Mouse (Mus musculus) spleen, postnatal 10 days (tissue): Measurements from ENCODE around the gene Gm45234.

ENCODE experiments used
- DNase-seq, 2 experiments: peaks; one replicate each; pipeline ENCODE4 v3.0.0; 2021 to 2022; ENCODE audit warnings: low spot score in 2 of 2

Gene Gm45234

DNA sequence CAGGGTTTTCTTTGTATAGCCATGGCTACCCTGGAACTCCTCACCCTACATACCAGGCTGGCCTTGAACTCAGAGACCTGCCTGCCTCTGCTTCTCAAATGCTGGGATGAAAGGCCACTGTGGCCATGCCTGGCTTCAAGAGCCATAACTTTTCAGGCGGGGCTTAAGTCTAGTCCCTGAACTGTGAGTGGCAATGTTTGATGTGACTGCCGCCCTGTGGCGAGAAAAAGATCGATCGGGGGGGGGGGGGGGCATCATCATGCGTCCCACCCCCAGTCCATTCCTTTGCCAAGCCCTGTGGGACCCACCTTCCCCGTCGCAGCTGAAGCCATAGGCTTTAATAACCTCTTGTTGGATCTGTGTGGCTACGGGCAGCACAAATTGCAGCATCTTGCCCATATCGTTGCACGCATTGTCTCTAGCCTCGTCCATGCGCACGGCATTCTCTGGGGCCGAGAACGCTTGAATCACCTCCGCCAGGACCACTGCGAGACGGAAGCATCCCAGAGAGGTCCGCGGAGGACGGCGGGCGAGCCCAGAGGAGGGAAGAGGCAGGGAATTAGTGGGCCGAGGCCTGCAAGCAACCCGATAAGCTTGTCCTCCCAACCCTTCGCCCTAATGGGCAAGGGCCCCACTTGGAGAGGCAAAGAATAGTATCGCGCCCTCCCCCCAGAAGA is 15.5 kb downstream of the Gm45234 start:
- no peak for DNase-seq

DNA sequence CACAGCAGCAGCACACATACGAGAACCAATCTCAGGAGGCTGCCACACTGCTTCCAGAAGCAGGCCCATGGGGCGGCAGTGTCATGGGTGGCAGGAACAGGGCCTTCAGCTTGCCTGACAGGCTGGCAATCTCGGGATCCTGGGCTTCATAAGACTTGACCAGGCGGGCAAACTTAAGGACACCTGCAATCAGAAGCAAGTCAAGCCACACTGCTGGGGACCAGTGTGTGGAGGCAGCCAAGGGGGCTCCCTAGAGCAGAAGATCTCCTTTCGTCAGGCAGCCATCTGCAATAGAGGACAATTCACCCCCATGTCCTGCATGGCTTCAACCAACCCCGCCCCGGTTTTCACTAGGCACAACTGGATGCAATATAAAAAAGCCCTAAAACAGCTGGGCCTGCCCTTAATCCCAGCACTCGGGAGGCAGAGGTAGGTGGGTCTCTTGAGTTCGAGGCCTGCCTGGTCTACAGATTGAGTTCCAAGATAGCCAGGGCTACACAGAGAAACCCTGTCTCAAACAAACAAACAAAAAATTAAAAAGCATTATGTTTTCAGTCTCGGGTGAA is 16.5 kb downstream of the Gm45234 start:
- no peak for DNase-seq

DNA sequence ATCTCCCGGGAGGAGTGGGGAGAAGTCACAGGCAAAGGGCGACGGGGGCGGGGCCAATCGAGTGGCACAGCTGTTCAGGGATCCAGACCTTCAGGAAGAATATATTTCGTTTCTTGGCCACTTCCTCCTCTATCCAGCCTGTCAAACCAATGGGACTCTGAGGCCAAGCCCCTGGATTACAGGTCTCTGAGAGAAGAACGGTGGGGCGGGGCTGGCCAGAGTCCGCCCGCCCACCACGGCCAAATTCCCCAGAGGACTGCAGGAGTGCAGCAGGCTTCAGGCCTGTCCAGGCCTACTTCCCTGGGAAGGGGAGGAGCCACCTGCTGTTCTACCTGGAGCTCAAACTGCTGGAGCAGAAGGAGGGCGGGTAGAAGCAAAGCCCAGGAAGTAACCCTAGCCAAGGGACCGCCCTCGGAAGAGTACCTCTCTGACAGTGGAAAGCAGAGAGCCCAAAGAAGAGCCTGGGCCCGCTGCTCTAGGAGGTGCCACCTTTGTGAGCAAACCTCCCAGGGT is 17.3 kb downstream of the Gm45234 start, which contains the start of gene Ptpn6:
Gene Ptpn6, minus strand, starts transcription at position 204 of the 513 bp plus-strand sequence.
- peak in 1 of 2 experiments; percentile 55 for DNase-seq

- no peak for DNase-seq
Measured at GRCm38 (mm10) chr6:124737040-124737439, 18.8 kb downstream of the Gm45234 start.

GRCm38 (mm10) chr6:124734417-124734816 is 21.4 kb downstream of the Gm45234 start:
- no peak for DNase-seq

GRCm38 (mm10) chr6:124732476-124733370 is 23.1 kb downstream of the Gm45234 start:
- peak; percentile 65 to 85 for DNase-seq

- no peak for DNase-seq
Measured at GRCm38 (mm10) chr6:124731038-124731437, 24.8 kb downstream of the Gm45234 start.

GRCm38 (mm10) chr6:124729850-124730705 is 25.7 kb downstream of the Gm45234 start:
- peak; percentile 36 to 47 for DNase-seq

GRCm38 (mm10) chr6:124728621-124729020 is 27.2 kb downstream of the Gm45234 start:
- no peak for DNase-seq

DNA sequence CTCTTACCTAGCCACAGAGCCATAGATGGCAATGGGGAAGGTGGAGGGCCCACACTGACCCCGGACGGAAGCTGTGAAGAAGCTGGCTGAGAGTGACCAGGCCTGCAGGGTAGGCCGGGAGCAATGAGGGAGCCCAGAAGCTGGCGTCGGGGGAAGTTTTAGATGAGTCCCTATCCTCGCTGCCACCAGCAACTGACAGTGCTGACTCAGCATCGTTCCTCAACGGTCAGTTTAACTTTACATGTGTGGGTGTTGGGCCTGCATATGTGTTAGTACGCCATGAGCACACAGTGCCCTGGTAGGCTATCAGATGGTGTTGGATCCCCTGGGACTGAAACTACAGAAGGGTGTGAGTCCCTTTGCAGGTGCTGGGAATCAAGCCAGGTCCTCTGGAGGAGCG is 31.3 kb downstream of the Gm45234 start:
- no peak for DNase-seq

DNA sequence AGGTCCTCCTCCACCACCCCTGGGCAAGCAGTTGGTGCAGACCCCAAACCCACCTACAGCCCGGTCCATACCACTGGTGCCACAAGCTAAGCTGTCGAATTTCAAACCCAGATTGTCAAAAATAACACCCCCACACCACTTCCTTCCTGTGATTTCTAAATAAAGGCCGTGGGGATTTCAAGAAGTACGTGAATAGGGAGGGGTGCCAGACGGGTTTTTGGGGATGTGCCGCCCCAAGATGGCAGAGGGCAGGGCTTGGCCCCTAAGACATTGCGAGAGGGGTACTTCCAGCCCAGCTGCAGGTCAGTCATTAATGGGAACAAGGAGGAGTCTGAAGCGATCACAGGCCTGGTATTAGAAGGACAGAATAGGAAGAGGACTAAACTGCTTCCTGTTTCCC is 32.3 kb downstream of the Gm45234 start:
- no peak for DNase-seq

GRCm38 (mm10) chr6:124722876-124723473 is 32.8 kb downstream of the Gm45234 start:
- no peak for DNase-seq

DNA sequence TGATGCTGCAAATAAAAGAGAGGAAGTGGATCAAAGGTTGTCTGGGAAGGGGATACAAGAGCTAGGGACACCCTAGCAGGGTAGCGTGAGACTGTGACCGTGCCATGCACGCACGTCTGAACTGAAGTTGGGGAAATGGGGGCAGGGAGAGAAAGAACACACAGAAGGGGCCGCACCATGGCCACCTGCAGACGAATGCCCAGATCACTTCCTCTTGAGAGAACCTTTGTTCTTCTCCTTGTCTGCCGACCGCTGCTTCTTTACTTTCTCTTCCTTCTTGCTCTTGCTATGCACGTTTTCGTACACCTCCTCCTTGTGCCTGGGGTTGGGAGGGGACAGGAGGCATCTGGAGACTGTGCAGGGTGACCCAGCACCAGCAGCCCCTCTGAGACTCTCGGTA is 34.9 kb downstream of the Gm45234 start:
- DNase-seq = peak; percentile 33 to 61

GRCm38 (mm10) chr6:124719354-124719978 is 36.4 kb downstream of the Gm45234 start:
- peak; percentile 40 to 58 for DNase-seq

DNA sequence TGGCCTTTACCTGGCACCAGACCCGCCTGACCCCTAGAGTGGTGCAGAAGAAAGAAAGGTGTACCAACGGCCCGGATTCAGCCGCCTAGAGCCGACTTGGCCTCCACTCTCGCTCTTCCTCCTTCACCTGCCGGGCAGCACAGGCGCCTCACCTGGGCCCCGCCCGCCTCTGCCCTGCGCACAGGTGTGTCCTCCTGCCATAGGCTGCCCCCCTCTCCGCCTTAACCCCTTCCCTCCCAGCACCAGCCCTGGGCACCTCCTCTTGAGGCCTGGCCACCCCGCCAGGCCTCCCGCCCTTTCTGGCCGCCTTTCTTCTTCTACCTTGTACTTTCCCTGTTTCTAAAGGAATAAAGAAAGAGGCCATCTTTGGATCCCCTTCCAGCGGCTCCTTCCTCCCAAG is 37.1 kb downstream of the Gm45234 start:
- DNase-seq = no peak

GRCm38 (mm10) chr6:124717968-124718367 is 37.9 kb downstream of the Gm45234 start:
- no peak for DNase-seq

DNA sequence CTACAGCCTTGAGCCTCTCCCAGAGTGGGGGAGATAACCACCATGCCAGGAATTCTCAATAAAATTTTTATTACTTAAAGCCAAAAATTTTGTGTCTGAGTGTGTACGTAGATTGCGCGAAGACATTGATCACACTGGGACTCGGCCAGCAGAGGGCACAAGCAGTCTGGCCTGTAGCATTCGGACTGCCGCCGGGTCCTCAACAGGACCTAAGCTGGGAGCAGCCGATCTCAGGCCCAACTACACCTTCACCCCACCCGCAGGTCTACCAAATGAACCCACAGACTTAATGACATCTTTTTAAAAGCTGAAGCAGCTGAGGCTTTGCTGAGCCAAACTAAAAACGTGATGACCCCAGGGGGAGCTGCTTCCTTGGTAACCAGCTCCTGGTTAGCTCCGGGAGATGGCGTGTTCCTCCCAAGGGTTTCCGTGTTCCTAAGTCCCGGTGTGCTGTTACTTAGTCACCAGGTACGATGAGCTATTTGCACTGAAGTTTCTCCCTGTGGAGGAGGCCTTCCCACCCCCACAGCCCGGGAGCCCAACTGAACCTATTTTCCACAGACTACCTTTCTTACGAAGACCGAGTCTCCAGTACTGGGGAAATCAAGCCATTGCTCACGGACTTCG is 38.8 kb downstream of the Gm45234 start:
- peak; percentile 31 to 72 for DNase-seq

DNA sequence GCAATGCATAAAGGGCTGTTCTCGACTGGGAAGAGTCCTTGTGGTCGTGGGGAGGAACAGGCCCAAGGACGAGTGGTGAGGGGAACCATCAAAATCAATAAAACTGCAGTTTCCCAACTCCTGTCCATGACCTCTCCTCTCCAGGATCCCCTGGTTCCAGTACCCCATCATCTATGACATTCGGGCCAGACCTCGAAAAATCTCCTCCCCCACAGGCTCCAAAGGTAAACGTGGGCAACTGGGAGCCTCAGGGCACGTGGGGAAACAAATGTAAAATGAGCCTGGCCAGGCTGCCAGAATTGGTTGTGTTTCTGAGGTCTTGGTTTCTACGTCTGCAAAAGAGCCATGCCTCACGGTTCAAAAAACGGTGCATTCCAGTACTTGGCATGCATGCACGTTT is 42.9 kb downstream of the Gm45234 start:
- no peak for DNase-seq

DNA sequence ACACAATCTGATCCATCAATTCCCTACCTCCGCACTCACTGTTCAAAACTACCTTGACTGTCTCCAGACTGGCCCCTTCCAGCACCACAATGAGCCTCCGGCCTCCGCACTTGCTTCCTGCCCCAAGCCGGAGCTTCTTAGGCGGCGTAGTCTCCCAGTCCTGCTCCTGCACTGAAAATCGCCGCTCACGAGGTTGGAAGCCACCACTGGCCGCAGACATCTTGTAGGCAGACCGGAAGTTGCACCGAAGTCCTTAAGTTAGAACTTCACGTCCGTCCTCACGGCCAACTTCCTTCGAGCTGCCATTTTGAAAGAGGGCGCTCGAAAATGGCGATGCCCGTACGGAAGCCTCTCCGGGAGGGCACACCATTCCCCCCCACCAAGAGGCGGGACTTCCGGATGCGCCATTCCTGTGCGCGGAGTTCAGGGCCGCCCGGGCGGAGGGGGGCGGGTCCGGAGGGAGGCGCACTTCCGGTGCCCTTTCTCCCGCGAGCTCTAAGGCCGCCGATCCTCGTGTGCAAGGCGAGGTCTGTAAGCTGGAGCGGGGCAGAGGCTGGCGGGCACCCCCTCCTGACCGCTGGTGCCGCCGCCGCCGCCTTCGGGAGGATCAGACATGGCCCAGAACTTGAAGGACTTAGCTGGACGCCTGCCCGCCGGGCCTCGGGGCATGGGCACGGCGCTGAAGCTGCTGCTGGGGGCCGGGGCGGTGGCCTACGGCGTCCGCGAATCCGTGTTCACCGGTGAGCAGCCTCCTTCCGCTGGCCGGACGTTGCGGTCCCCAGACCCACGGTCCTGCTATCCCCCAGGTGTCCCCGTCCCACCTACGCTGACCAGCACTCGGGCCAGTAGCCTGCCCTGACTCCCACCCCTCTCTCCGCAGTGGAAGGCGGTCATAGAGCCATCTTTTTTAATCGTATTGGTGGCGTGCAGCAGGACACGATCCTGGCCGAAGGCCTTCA is 43.7 kb downstream of the Gm45234 start, which contains the start of the genes Emg1 and Phb2:
Gene Emg1, minus strand, starts transcription at position 355 of the 959 bp plus-strand sequence.
Gene Phb2, plus strand, starts transcription at position 513 of the 959 bp plus-strand sequence.
- DNase-seq = peak; percentile 93 to 99
